Mouse (Mus musculus): Measurements from ENCODE around the gene Filip1l.

The Filip1l gene

DNA sequence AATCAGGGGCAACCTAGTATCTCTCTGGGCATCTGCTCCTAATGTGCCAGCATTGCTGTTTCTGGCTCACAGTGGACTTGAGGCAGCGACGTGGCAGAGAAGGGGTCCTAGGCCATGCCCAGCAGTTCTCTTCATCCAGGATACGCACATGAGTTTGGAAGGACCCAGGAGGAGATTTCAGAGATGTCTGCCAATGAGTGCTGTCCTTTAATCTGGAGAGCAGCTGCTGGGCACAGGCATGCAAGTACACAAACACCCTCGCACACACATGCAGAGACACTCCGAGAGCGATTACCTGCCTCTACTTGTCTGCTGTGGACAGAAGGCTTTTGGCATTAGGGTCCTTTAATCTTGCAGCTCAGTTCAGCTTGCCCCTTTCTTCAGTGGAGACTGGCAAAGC lies at the start of gene Filip1l:
TSS of gene Filip1l (plus strand) at position 343 of the 400 bp plus-strand sequence.
- no peak for DNase-seq

DNA sequence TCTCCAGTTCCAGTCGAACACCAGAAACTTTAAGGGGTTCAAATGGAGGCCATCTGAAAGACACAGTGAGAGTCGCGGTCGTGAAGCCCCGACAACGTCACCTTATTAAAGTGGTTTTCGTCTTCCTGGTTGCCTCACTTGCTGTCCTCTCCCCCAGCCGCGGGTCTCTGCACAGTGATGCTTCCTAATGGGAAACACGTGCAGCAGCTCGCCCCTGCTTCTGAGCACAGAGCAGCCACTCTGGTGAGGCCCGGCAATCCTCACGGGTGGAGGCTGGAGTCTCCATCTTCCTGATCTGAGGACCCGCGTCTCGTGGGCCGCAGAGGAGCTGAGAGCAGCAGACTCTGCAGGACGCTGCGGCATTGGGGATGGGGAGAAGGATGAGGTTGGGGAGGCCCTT lies 49.2 kb upstream of the Filip1l start:
- no peak for DNase-seq

DNA sequence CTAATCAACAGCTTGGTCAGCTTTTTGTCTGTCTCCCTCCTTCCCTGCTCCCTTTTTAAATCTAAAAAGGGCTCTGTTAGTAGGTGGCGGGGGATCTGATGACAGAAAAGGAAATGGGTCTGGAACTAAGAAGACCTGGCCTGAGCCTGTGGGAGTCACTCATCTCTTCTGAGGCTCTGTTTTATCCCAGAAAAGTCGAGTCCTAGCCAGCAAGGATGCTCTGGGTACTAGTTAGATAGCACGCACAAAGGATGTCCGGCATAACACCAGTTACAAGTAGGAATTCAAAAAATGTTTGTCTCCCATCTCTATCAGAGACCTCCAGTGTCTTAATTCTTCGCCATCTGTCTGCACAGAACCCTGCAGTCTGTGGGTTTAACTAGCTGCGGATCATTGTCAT lies 47.4 kb upstream of the Filip1l start:
- no peak for DNase-seq

DNA sequence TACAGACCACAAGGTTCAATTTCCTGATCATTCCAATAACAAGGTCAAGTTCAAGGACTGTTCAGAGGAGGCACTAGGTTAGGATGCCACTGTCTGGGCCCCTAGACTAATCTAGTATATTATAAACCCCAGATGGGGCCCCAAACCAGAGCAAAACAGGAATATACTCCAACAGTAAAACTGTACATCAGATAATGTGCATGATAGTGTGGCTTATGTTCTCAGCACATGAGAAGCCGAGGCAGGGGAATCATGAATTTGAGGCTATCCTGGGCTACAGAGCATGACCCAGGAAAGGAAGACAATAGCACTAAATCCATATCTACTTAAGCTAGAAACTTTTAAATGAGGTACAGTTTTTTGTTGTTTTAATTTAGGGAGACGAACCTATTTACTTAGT lies 40.8 kb upstream of the Filip1l start:
- no peak for DNase-seq

- no peak for DNase-seq
Measured at GRCm38 (mm10) chr16:57313487-57313886, 39.4 kb upstream of the Filip1l start.

- no peak for DNase-seq
Measured at GRCm38 (mm10) chr16:57314236-57314635, 38.7 kb upstream of the Filip1l start.

DNA sequence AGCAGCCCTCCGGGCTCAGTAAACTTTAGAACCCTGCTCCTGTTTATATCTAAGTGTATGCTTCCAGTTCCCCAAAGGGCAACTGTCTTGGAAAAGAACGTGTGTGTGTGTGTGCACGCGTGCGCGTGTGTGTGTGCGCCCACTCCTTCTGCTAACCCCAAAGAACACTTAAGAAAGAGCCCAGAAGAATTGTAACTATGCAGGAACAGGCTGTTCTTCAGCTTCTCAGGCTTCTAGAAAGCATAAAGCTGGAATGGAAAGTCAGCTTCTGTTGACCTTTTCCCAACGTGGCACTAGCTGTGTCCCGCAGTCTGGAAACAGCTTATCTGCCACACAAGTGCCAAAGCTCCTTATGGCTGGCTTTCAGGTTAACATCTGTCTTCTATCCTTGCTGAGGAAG lies 37.9 kb upstream of the Filip1l start:
- no peak for DNase-seq

- DNase-seq, result no peak
Measured at GRCm38 (mm10) chr16:57317127-57317526, 35.8 kb upstream of the Filip1l start.

GRCm38 (mm10) chr16:57317882-57318636 lies 34.8 kb upstream of the Filip1l start:
- no peak for DNase-seq

DNA sequence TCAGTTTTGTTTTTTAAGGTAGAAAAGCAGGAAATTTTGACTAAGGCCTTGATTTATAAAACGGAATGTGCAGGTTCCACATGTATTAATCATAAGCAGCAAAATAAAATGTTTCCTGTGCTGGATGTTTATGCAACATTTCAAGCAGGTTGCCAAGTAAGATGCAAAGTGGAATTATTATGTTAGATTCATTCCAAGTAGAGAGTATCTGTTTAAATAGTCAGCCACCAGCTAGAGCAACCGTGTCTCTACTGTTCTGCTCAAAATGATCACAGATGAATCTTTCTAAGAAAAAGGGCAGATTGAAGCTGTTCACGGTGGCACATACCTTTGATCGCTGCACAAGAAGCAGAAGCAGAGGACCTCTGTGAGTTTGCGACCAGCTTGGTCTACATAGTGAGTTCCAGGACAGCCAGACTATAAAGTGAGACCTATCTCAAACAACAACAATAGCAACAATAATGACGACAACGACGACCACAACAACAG lies 34.2 kb upstream of the Filip1l start:
- DNase-seq, result no peak

GRCm38 (mm10) chr16:57319284-57320124 lies 33.4 kb upstream of the Filip1l start:
- DNase-seq, result no peak

- DNase-seq, result no peak
Measured at GRCm38 (mm10) chr16:57326996-57327395, 25.9 kb upstream of the Filip1l start.

DNA sequence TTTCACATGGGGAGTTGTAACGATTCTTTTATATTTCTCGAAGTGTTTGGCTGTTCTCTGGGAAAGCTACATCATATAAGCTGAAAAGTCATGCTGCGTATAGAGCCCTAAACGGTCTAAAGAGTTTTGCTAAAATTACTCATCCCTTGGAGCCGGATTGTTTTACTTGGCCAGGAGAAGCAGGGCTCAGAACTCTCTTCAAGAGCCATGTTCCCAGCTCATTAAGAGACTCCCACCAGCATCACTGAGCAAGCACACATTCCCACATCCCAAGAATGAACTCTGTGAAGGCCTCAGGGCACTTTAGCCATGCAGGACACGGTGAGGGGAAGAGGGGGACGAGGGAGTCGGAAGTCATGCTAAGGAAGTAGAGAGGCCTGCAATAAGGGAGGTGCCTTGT lies 23.9 kb upstream of the Filip1l start:
- DNase-seq, result no peak

DNA sequence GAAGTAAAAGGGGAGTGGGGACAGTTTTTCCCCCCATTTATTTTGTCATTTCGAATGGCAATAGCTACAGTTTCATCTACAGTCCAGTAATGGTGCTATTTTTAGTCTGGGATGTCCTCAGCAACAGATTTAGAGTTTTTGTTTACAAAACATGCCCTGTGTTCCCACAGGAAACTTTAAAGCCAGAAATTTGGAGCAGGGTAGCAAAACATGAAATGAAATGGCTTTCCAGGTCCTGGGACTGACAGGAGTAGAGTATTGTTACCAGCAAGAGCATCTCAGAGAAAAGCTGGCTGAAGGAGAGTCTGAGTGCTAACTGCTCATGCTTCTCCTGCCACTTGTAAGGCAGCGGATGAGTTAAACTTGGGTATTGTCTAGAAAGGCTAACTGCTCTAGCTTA lies 22.8 kb upstream of the Filip1l start:
- DNase-seq, result no peak

DNA sequence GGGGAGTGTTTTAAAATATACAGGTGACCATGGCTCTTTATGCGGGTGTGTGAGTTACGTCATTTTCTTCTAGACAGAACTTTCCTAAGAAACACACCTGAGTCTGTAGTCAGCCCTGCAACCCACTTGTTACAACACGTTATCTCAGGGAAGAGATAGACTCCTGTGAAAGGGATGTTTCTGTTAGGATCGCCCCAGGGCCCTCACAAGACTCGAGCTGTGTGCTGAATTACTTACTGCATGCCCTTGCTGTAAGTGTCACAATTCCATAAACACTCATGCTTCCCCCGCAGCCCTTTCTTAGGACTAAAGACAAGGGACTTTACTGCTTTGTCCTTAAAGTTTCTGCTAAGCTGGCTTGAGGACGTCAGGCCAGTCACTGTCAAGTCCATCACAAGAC lies 20.6 kb upstream of the Filip1l start:
- no peak for DNase-seq

- no peak for DNase-seq
Measured at GRCm38 (mm10) chr16:57336770-57337423, 16.0 kb upstream of the Filip1l start.

DNA sequence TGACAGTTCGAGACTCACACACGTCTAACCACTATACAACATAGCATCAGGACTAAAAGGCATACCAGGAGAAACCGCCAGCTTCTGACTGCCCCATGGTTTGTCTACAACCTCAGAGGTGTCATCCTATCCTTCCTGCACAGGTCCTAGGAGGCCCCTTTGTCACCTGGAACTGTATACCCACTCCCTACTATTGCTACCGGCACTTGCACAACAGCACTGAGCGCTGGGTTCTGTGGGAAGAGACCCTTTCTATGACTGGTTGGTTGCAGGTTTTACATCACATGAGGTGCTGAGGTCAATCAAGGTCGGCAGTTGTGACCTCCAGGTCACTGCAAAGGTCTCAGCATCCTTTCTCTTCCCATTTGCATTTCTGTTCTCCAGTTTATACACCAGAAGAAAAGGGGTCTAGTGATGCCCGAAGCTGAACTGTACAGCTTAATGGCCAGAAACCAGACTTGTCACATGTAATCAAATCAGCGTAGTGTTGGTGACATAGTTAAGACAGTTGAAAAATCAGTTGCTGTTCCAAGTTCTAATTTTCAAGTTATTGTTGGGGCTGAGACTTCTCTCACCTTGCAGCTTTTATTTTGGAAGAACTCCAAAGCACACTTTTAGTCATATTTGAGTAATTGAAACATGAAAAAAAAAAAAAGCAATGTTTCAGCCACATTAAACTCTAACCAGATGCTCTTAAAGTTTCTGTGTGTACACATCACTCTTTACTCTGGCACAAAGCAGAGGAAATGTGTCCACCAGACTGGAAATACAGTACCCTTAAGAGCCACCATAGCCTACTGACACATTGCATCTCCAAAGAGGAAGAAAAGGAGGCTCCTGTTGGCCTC lies 12.9 kb upstream of the Filip1l start:
- DNase-seq, result peak; percentile 15 to 28

GRCm38 (mm10) chr16:57340613-57340898 lies 12.3 kb upstream of the Filip1l start:
- DNase-seq, result peak; percentile 51 to 63

GRCm38 (mm10) chr16:57346258-57346657 lies 6.6 kb upstream of the Filip1l start:
- no peak for DNase-seq

DNA sequence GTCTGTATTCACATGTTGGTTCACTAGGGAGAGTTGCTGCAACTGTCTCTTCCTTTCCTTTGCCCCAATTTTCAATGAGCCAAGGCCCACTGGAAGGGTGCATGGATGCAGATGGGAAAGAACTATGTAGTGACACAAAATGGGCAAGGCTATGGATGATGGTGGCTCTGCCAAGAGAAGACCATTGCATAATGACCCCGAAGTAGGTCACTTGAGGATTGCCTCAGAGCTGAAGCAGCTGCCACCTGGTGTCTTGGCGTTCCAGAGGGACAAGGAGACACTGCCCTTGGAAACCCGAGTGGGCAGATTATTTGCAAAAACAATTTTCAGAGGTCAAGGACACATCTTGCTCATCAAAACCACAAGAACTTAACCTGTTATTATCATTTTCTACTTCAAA lies 3.9 kb upstream of the Filip1l start:
- peak; percentile 19 for DNase-seq

DNA sequence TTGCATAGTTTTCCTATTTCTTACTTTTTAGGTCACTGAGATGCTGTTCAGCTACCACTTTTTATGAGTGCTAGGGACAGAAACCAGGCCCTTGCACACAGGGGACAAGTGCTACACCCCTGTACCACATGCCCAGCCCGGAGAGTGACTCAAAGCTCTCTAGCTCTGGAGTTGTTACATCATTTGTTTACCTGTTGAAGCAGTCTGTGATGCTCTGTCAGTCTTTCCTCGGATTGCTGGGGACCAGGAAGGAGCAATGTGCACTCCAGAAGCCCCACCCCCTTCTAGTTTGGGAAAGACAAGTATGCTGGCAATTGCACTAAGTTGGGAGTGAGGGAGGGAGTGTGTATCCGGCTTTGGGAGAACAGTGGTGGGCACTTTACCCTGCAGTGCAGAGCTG lies 3.2 kb upstream of the Filip1l start:
- no peak for DNase-seq

DNA sequence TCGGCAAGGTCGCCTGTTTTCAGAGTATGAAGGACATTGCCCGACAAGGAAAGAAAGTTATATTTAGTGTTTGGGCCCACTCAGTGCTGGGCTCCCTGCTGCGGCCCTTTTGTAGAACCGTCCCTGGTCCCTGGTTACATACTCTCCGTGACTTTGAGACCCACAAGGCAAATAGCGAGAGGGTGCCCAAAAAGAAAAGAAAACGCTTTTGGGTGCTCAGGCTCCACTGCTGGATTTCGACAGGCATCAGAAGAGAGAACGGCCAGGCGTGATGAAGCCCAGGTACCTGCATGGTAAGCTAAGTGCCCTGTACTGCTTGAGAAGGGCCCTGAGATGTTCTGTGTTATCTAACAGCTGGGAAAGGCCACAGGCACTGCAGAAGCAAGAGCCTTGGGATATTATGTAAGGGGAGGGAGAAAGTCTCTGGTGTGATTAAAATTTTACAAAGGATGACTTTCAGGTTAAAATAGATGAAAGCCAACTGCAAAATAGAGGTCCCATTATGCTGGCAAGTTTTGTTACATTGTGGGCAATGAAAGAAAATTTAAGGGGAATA lies 351 bp downstream of the Filip1l start:
- no peak for DNase-seq
